Mouse (Mus musculus) lung, postnatal 0 days (tissue): Measurements from ENCODE around the gene Smc3. TPM values are rescaled to one million over a fixed set of nuclear protein-coding genes. Genes with fewer than 3 reads are reported as not detected.
"Not testable (repeated sequence)": the region's sequence is repeated elsewhere in the genome, so short reads cannot be mapped to it uniquely, and the experiment has no call there.

ENCODE experiments used
- ATAC-seq: fragments of 200-750 bp; cut with Nextera tagmentation; 2 replicates; pipeline ENCODE4 v1.8.0; 2017; ENCODE audit warnings: moderate library complexity
- DNase-seq: peaks from one replicate; pipeline ENCODE4 v3.0.0-alpha.2; 2016; ENCODE audit warnings: low spot score
- H3K27ac ChIP-seq: fragments of 300-500 bp; sonication (generic); 2 replicates; pipeline ENCODE4 v1.5.1; 2014; ENCODE audit warnings: antibody characterized with exemption, mild to moderate bottlenecking, low read length, mixed read lengths
- H3K27me3 ChIP-seq: fragments of 300-500 bp; sonication (generic); replicated peaks from 2 replicates; pipeline ENCODE4 v1.6.1; 2014; ENCODE audit warnings: low read length, mixed read lengths; ENCODE audit not compliant: insufficient read depth
- H3K36me3 ChIP-seq: fragments of 300-500 bp; sonication (generic); 2 replicates; pipeline ENCODE4 v1.6.1; 2014; ENCODE audit warnings: low read length, mixed read lengths; ENCODE audit not compliant: insufficient read depth
- H3K4me1 ChIP-seq: fragments of 300-500 bp; sonication (generic); 2 replicates; pipeline ENCODE4 v1.6.1; 2014; ENCODE audit warnings: antibody characterized with exemption, low read depth, low read length, mixed read lengths; ENCODE audit not compliant: insufficient read depth
- H3K4me2 ChIP-seq: fragments of 300-500 bp; sonication (generic); replicated peaks from 2 replicates; pipeline ENCODE4 v1.6.1; 2014; ENCODE audit warnings: low read depth, mild to moderate bottlenecking, low read length, moderate library complexity, mixed read lengths
- H3K4me3 ChIP-seq: fragments of 300-500 bp; sonication (generic); 2 replicates; pipeline ENCODE4 v1.5.1; 2014; ENCODE audit warnings: low read depth, low read length
- H3K9ac ChIP-seq: fragments of 300-500 bp; sonication (generic); replicated peaks from 2 replicates; pipeline ENCODE4 v1.6.1; 2014; ENCODE audit warnings: low read depth, mild to moderate bottlenecking
- H3K9me3 ChIP-seq: fragments of 300-500 bp; sonication (generic); 2 replicates; pipeline ENCODE4 v1.6.1; 2016; ENCODE audit warnings: low read length, mixed read lengths
- CTCF ChIP-seq: IDR thresholded peaks from 2 replicates; pipeline ENCODE4 v1.5.1; 2016; ENCODE audit warnings: antibody characterized with exemption, mild to moderate bottlenecking
- EP300 ChIP-seq: IDR thresholded peaks from 2 replicates; pipeline ENCODE4 v1.6.1; 2016; ENCODE audit warnings: antibody characterized with exemption, mild to moderate bottlenecking, control low read depth
- WGBS: fragments of 180-500 bp; shearing (Covaris S2); extraction: QIAGEN DNeasy Blood & Tissue Kit; methylation state at CpG from one replicate; pipeline ENCODE4 v1.1.7; 2014; 5-methylcytosine and 5-hydroxymethylcytosine counted together
- polyA plus RNA-seq: library from polyadenylated mRNA; unstranded; fragments of >200 nt; fragmentation: Nextera tagmentation; extraction: Ambion mirVana; gene quantifications from 2 replicates; pipeline ENCODE4 v1.2.1, GENCODE M21; 2015

Gene Smc3
- polyA plus RNA-seq, 1 experiment from 2014 or later: 32.8 TPM

GRCm38 (mm10) chr19:53649802-53650201 lies 49.6 kb downstream of the Smc3 start:
- Histone ChIP-seq H3K27me3 (no peaks in the 10 kb centered on the region), H3K36me3 (peaks cover 18% of the 10 kb centered on the region; the same call in 1 of the 2 replicates), H3K9ac (no peak overlapping the region), H3K4me2 (no peak overlapping the region), H3K4me3 (no peak overlapping the region), H3K9me3 (no peaks in the 10 kb centered on the region), H3K27ac (no peak overlapping the region), H3K4me1 (peaks cover 7% of the 10 kb centered on the region; the same call in 1 of the 2 replicates)
- DNase-seq (peak; percentile 21), ATAC-seq (no peak)
- WGBS: 32% methylated on average over 5 of the region's 5 CpGs
- TF ChIP-seq CTCF (no peak), EP300 (no peak)

GRCm38 (mm10) chr19:53650921-53651320 lies 50.7 kb downstream of the Smc3 start:
- H3K4me3 ChIP-seq: no peak overlapping the region
- H3K9ac ChIP-seq: no peak overlapping the region
- no peak overlapping the region for H3K27ac ChIP-seq
- TF ChIP-seq EP300 (no peak), CTCF (no peak)
- H3K4me1 ChIP-seq: peaks cover 7% of the 10 kb centered on the region; the same call in 1 of the 2 replicates
- DNase-seq (no peak), ATAC-seq (no peak)
- peaks cover 9% of the 10 kb centered on the region; the same call in 1 of the 2 replicates for H3K36me3 ChIP-seq
- H3K4me2 ChIP-seq: no peak overlapping the region
- 75% methylated on average over 7 of the region's 7 CpGs for WGBS
- no peaks in the 10 kb centered on the region for H3K27me3 ChIP-seq
- no peaks in the 10 kb centered on the region for H3K9me3 ChIP-seq

- Histone ChIP-seq H3K36me3 (no peaks in the 10 kb centered on the region), H3K4me2 (no peak overlapping the region), H3K9ac (no peak overlapping the region), H3K4me1 (peaks cover 7% of the 10 kb centered on the region; the same call in 1 of the 2 replicates), H3K4me3 (no peak overlapping the region), H3K9me3 (no peaks in the 10 kb centered on the region), H3K27me3 (no peaks in the 10 kb centered on the region), H3K27ac (no peak overlapping the region)
- no peak for ATAC-seq
- TF ChIP-seq CTCF (no peak), EP300 (no peak)
- DNase-seq: no peak
- 68% methylated on average over 9 of the region's 9 CpGs for WGBS
These were observed 52.1 kb downstream of the Smc3 start for GRCm38 (mm10) chr19:53652267-53652666.

GRCm38 (mm10) chr19:53653624-53654467 lies 53.6 kb downstream of the Smc3 start:
- Histone ChIP-seq H3K4me1 (peaks cover 7% of the 10 kb centered on the region; the same call in 1 of the 2 replicates), H3K36me3 (no peaks in the 10 kb centered on the region), H3K4me3 (no peak overlapping the region), H3K4me2 (peak overlapping the region; percentile 28; the same call in 1 of the 2 replicates), H3K27ac (peak overlapping the region; percentile 3; the same call in 1 of the 2 replicates), H3K9ac (no peak overlapping the region), H3K27me3 (no peaks in the 10 kb centered on the region), H3K9me3 (no peaks in the 10 kb centered on the region)
- 45% methylated on average over 20 of the region's 20 CpGs for WGBS
- TF ChIP-seq CTCF (no peak), EP300 (peak; percentile 74)
- DNase-seq (peak; percentile 73), ATAC-seq (peak; percentile 73)

- H3K4me3 ChIP-seq, H3K27ac ChIP-seq, H3K36me3 ChIP-seq, H3K9me3 ChIP-seq, DNase-seq, H3K27me3 ChIP-seq, H3K4me1 ChIP-seq, H3K4me2 ChIP-seq, H3K9ac ChIP-seq, ATAC-seq: not testable (repeated sequence)
- 72% methylated on average over 10 of the region's 11 CpGs for WGBS
These were observed 56.2 kb downstream of the Smc3 start for GRCm38 (mm10) chr19:53656443-53656842.

- Histone ChIP-seq H3K9me3 (no peaks in the 10 kb centered on the region), H3K9ac (no peak overlapping the region), H3K4me3 (no peak overlapping the region), H3K36me3 (no peaks in the 10 kb centered on the region), H3K4me1 (peaks cover 7% of the 10 kb centered on the region; the same call in 1 of the 2 replicates), H3K4me2 (no peak overlapping the region), H3K27ac (no peak overlapping the region), H3K27me3 (no peaks in the 10 kb centered on the region)
- no peak for DNase-seq
- 69% methylated on average over 5 of the region's 5 CpGs for WGBS
- TF ChIP-seq EP300 (no peak), CTCF (no peak)
- no peak for ATAC-seq
These were observed 57.2 kb downstream of the Smc3 start for GRCm38 (mm10) chr19:53657437-53657836.
